Mouse (Mus musculus) olfactory bulb, adult 2 months (tissue): Measurements from ENCODE around the gene Tpx2.

Experiments used
- CTCF ChIP-seq: fragments of 200-500 bp; IDR thresholded peaks from 2 replicates; pipeline ENCODE4 v1.5.1; 2012; ENCODE audit warnings: low read depth, mild to moderate bottlenecking, low read length, moderate library complexity; ENCODE audit not compliant: insufficient read depth
- POLR2A ChIP-seq: fragments of 200-500 bp; IDR thresholded peaks from 2 replicates; pipeline ENCODE4 v1.6.1; 2012; ENCODE audit warnings: mild to moderate bottlenecking, low read depth, low read length, moderate library complexity; ENCODE audit not compliant: insufficient read depth

- no peak for TF ChIP-seq POLR2A
- no peak for TF ChIP-seq CTCF
These were observed 75.9 kb downstream of the Tpx2 start for GRCm38 (mm10) chr2:152923621-152924020.
